Mouse (Mus musculus) right cerebral cortex, adult 2 months (tissue): Measurements from ENCODE around the gene Micall2.
A peak's percentile ranks its signal among the peaks of the same experiment; 100 is the strongest.
"Not testable (repeated sequence)": the region's sequence is repeated elsewhere in the genome, so short reads cannot be mapped to it uniquely, and the experiment has no call there.

Experiments
- DNase-seq, 2 experiments: peaks; one replicate each; pipeline ENCODE4 v3.0.0; 2021 to 2022; ENCODE audit warnings: low spot score in 2 of 2

The Micall2 gene

GRCm38 (mm10) chr5:139730712-139731486 lies 5.2 kb downstream of the Micall2 start:
- no peak for DNase-seq

DNA sequence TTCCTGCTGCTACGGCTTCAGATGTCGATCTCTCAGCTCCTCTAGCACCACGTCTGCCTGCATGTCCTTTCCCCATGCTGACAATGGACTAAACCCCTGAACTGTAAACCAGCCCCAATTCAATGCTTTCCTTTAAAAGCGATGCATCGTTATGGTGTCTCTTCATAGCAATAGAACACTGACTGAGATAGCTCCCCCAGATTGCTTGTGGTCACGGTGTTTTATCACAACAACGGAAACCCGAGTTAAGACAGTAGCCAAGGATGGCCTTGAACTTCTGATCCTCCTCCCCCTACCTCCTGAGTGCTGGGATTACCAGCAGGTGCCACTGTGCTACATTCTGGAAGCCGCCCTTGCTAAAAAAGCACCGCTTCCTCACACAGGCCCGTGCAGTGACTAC lies 8.9 kb downstream of the Micall2 start:
- DNase-seq = no peak

DNA sequence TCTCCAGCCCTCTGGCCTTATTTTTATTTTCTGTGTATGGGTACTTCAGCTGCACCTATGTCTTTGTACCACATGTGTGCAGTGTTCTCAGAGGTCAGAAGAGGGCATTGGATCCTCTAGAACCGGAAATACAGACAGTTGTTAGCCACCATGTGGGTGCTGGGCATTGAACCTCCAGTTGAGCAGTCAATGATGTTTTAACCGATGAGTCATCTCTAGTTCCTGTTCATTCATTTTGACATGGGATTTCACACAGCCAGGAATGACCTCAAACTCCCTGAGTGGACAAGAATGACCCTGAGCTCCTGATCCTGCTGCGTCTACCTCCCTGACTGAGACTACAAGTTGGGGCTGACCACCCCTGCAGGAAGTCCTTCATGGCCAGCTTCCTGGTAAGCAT lies 9.9 kb downstream of the Micall2 start:
- DNase-seq = no peak

- DNase-seq = no peak
Observed at GRCm38 (mm10) chr5:139724336-139725116, 11.6 kb downstream of the Micall2 start.

- no peak for DNase-seq
Observed at GRCm38 (mm10) chr5:139723113-139723512, 13.0 kb downstream of the Micall2 start.

DNA sequence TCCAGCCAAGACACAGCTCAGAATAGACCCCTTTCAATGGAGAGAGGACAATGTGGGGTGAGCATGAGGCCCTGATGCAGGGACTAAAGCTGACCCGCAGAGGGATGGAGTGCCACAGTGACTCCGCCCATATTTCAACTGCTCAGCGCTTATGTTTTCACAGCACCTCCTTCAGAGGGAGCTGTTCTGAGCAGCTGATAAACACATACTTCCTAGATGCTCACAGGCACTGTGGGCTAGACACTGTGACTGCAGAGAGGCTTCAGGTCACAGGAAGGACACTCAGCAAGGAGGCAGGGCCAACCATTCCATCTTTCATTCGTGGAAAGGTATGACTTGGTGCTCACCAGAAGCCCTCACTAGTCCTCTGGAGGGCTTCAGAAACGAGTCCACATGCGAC lies 13.4 kb downstream of the Micall2 start:
- DNase-seq = no peak

DNA sequence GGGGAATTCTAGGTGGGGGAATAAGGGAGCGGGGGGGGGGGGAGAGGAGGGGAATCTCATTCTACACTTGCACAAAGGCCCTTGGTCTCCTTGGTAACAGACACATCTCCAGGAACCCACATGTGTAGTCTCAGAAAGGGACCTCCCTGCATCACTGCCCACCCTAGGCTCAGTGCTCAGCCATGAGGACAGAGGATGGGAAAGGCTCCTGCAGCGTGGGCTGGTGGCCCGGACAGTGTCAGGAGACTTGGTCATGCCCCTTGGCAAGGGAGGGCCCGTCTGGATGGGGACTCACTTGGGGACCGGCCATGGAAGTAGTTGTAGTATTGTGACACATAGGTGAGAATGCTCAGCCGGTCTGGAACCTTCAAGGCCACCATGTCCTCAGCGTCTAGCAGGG lies 17.2 kb downstream of the Micall2 start:
- no peak for DNase-seq

DNA sequence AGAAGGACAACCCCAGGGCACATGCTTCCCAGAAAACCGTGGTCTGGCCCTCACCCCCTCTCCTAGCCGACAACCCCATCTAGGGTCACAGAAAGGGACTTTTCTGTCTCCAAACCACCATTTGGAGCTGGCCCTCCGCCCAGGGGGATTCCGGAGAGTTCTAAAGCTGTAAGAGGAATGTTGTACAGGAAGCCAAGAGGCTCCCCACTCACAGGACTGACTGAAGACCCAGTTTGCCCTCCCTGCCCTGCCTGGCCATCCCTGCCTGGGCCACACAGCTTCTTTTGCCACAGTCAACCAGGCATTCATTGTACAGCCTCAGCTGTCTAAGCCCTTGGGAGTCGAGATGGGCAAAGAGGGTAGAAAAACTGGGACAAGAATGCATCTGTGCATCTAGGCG lies 17.6 kb downstream of the Micall2 start:
- no peak for DNase-seq

DNA sequence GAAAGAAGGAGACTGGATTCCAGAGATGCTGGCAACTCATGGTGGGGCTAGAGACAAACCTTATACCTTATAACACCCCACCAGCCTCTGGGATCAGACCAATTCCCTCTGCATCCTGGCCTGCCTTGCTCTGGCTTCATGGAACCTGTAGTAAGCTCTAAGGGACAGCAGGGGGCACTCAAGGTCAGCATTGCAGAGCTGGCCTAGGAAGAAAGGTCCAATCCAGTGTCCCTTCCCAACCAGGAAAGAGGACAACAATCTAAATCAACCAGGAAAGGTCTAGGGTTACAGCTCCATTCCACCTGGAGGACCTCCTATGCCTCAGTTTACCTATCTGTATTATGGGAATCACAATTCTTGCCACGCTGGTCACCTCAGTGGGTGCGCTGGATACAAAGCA lies 18.4 kb downstream of the Micall2 start:
- peak; percentile 54 to 62 for DNase-seq

DNA sequence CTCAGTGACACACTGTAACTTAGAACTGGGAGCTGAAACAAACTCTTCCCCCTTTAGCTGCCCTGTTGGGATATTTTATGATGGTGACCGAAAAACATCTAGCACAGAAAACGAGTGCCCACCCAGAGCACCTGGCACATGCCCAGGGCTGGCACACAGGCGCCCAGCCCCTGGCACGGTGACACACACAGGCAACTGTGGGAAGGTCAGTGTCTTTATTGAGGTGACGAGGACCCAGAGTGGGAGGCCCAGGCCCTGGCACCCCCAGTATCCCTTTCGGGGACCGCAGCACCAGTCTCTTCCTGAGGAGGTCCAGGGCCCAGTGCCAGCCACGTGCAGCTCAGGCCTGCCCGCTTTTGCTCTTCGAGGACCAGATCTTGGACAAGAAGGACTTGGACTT lies 29.6 kb downstream of the Micall2 start:
- DNase-seq = no peak

DNA sequence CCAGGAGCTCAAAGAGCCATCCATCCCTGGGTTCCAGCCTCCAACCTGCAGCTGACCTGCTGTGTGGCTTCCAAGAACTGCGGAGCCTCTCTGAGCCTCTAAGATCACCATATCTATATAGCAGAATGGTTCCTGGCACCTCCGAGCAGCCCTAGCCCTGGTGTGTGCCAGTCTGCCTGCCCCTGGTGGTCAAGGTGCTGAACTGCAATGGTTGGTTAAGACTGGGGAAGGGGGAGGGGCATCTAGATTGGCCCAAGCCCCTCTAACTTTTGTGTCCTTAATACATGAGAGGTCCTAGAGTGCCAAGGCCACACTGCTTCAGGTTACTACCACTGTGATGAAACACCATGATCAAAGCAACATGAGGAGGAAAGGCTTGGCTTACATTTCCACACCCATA lies 33.2 kb downstream of the Micall2 start:
- DNase-seq = no peak

- DNase-seq = no peak
Observed at GRCm38 (mm10) chr5:139702236-139702635, 33.9 kb downstream of the Micall2 start.

DNA sequence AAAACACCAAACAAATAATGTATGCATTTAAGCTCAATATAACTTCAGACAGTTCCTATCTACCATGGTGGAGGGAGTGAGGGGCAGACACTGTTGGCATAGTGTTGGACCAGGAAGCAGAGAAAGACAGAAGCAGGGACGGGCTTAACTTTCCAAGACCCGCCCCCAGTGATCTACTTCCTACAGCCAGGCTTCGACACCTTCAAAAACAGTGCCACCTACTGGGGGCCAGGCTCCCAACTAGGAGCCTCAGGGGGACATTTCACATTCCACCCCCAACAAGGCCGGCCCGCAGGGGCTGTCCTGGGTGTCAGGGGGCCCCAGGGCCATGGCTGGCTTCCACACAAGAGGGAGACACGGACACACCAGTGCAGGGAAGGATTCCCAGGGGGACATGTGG lies 39.2 kb downstream of the Micall2 start:
- DNase-seq = no peak

DNA sequence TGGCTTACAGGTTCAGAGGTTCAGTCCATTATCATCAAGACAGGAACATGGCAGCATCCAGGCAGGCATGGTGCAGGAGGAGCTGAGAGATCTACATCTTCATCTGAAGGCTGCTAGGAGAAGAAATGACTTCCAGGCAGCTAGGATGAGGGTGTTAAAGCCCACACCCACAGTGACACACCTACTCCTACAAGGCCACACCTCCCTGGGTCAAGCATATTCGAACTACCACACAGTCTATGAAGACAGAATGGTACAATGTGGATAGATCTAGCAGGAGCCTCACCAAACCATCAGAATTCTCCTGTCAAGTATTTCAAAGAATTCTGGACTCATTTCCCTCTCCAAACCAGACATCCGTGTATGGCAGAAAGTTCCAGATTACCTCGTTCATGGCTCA lies 40.3 kb downstream of the Micall2 start:
- not testable (repeated sequence) for DNase-seq

GRCm38 (mm10) chr5:139694989-139695571 lies 41.1 kb downstream of the Micall2 start:
- no peak for DNase-seq

DNA sequence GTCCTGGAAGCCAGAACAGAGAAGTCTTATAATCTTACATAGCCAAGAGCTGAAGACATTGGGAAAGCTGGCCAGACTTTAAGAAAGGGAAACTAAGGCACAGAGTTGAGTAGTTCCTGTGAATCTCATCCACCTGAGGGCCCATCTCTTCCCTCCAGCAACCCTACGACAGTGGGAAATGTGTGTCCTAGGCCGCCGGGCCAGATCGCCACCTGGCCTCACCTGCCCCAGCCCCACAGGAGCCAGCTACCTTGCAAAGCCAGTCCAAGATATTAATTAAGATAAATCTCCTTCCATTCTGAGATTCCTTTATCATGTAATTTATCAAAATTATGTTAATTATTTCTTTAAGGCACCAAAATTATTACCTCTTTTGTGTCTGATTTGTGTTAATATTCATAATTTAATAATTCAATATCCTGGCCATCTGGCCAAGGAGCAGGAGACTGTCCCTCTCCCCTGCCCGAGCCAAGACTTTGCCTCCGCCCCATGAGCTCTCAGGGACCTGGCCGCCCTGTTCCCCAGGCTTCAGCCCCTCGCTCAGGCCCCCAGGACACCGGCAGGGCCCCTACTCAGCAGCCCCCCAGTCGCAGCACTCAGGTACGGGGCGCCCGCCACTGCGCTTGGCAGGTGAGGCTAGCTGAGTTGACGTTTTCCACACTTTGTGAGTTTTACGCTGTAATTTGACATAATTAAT lies 41.7 kb downstream of the Micall2 start:
- DNase-seq = no peak

DNA sequence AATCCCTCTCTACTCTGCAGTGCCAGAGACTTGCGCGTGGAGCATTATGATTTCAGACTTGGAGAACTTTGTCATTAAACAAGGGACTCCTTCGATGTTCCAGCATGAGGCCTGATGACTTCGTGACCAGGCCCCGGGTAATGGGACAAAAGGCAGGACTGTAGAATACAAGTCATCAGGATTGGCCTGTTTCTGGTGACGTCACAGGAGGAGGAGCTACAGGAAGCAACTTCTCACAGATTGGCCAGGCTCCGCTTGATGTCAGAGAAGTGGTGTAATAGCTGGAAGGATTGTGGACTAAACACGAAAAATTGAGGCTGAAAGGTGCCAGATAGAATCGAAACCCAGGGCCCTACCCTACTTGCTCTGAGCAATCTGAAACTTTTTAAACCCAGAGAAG lies 45.3 kb downstream of the Micall2 start:
- no peak for DNase-seq

GRCm38 (mm10) chr5:139688356-139688755 lies 47.8 kb downstream of the Micall2 start:
- no peak for DNase-seq

GRCm38 (mm10) chr5:139687646-139688045 lies 48.5 kb downstream of the Micall2 start:
- peak in 1 of 2 experiments; percentile 10 for DNase-seq

- DNase-seq = peak; percentile 19 to 38
Observed at GRCm38 (mm10) chr5:139686530-139687249, 49.4 kb downstream of the Micall2 start.

GRCm38 (mm10) chr5:139683228-139683627 lies 52.9 kb downstream of the Micall2 start:
- no peak for DNase-seq

GRCm38 (mm10) chr5:139682631-139682977 lies 53.5 kb downstream of the Micall2 start:
- no peak for DNase-seq
